Mouse (Mus musculus) limb, embryonic 12.5 days (tissue): ENCODE data around the gene Gm45140. TPM values are rescaled to one million over a fixed set of nuclear protein-coding genes. Genes with fewer than 3 reads are reported as not detected.

ENCODE experiments used
- ATAC-seq: fragments of 200-750 bp; cut with Nextera tagmentation; 2 replicates; pipeline ENCODE4 v1.8.0; 2017; ENCODE audit warnings: low read depth, moderate TSS enrichment; ENCODE audit not compliant: insufficient number of reproducible peaks, insufficient read depth, low FRiP score, low TSS enrichment
- H3K27ac ChIP-seq: fragments of 300-500 bp; sonication (generic); 2 replicates; pipeline ENCODE4 v1.5.1; 2016; ENCODE audit warnings: mild to moderate bottlenecking, moderate library complexity
- H3K27me3 ChIP-seq: fragments of 300-500 bp; sonication (generic); 2 replicates; pipeline ENCODE4 v1.6.1; 2016; ENCODE audit warnings: mild to moderate bottlenecking, moderate library complexity
- H3K36me3 ChIP-seq: fragments of 300-500 bp; sonication (generic); 2 replicates; pipeline ENCODE4 v1.6.1; 2016; ENCODE audit warnings: mild to moderate bottlenecking, moderate library complexity
- H3K4me1 ChIP-seq: fragments of 300-500 bp; sonication (generic); replicated peaks from 2 replicates; pipeline ENCODE4 v1.6.1; 2016
- H3K4me2 ChIP-seq: fragments of 300-500 bp; sonication (generic); 2 replicates; pipeline ENCODE4 v1.6.1; 2016; ENCODE audit warnings: mild to moderate bottlenecking, moderate library complexity
- H3K4me3 ChIP-seq: fragments of 300-500 bp; sonication (generic); replicated peaks from 2 replicates; pipeline ENCODE4 v1.5.1; 2016; ENCODE audit warnings: mild to moderate bottlenecking
- H3K9ac ChIP-seq: fragments of 300-500 bp; sonication (generic); replicated peaks from 2 replicates; pipeline ENCODE4 v1.6.1; 2016; ENCODE audit warnings: mild to moderate bottlenecking, moderate library complexity
- H3K9me3 ChIP-seq: fragments of 300-500 bp; sonication (generic); 2 replicates; pipeline ENCODE4 v1.6.1; 2016; ENCODE audit warnings: mild to moderate bottlenecking, moderate library complexity
- WGBS: fragments of 180-500 bp; shearing (Covaris S2); methylation state at CpG from one replicate; pipeline ENCODE4 v1.1.7; 2016; 5-methylcytosine and 5-hydroxymethylcytosine counted together
- polyA plus RNA-seq: library from polyadenylated mRNA; unstranded; fragments of >200 nt; fragmentation: Nextera tagmentation; extraction: Ambion mirVana; gene quantifications from 2 replicates; pipeline ENCODE4 v1.2.1, GENCODE M21; 2016

The Gm45140 gene
- polyA plus RNA-seq, 1 experiment from 2014 or later = 4.6 TPM

DNA sequence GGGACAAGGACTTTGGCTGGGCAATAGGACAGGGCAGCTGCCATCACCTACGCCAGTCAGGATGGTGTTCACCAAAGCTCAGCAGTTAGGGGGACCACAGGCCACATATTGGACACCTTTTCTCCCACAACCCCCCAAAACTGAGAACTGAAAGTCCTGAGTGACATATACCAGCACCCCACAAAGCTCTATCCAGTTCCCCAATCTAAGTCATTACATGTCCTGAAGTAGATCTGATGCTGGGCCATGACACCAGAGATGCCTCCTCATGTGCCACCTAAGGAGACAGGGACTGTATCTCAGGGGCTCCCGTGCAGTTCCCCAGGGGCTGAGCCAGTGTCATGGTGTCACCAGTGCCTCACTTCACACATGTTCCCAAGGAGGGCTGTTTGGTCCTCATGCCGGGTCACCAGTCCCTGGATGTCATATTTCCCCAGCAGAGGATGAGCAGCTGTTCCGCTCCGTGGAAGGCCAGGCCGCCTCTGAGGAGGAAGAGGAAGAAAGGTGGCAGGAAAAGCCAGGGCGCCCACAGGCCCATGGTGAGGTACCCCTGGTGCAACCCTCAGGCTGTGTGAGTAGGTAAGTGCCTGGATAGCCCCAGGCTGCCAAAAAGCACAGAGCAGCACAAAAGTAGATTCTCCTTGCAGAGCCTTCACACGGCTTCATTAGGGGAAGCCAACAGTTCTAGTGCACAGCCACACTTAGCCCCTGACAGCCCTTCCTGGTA lies 85.2 kb downstream of the Gm45140 start:
- Histone ChIP-seq H3K27ac (no peak overlapping the region), H3K27me3 (no peaks in the 10 kb centered on the region), H3K4me3 (no peak overlapping the region), H3K4me2 (no peak overlapping the region), H3K9me3 (no peaks in the 10 kb centered on the region), H3K9ac (no peak overlapping the region), H3K36me3 (no peaks in the 10 kb centered on the region), H3K4me1 (no peaks in the 10 kb centered on the region)
- no peak for ATAC-seq
- 90% methylated on average over 8 of the region's 8 CpGs for WGBS

DNA sequence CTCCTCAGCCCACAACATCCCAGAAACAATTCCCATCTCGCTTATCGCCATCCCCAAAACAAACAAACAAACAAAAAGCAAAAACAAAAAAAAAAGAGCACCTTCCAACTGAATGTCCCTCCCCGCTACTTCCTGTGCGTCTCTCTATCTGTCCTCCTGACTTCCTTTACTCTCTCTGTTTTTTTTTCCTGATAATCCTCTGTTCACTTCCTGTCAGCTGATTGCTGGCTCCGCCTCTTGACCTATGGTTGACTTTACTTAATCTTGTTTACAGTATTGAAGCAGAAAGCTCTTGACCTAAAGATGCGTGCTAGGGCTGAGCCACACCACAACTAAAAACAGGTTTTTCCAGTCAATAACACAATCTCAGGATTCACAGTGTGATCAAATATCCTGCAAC lies 87.1 kb downstream of the Gm45140 start:
- ATAC-seq = no peak
- H3K4me3 ChIP-seq = no peak overlapping the region
- 88% methylated on average over 6 of the region's 6 CpGs for WGBS

DNA sequence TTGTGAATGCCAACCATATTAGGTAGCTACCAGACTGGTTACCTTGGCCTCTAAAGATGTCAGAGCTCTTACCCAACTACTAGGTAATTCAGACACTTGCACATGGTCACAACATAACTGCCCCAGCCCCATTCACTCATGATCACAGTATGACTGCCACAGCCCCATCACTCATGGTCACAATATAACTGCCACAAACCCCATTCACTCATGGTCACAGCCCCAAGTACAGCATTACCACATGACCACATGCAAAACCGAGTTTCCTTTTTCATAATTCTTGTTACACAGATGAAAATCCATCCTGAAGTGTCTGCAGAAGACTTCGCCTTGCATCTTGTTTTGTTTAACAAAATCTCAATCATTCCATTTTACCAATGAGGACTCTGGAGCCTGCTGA lies 87.5 kb downstream of the Gm45140 start:
- H3K4me2 ChIP-seq = no peak overlapping the region
- ATAC-seq = no peak
- no peaks in the 10 kb centered on the region for H3K9me3 ChIP-seq
- H3K4me3 ChIP-seq = no peak overlapping the region
- H3K9ac ChIP-seq = no peak overlapping the region
- 86% methylated on average over 2 of the region's 2 CpGs for WGBS
- H3K4me1 ChIP-seq = no peaks in the 10 kb centered on the region
- H3K27ac ChIP-seq = no peak overlapping the region
- H3K27me3 ChIP-seq = no peaks in the 10 kb centered on the region
- H3K36me3 ChIP-seq = no peaks in the 10 kb centered on the region

More for the DNA sequence above, 87.1 kb downstream of the Gm45140 start:
- Histone ChIP-seq H3K4me1 (no peaks in the 10 kb centered on the region), H3K9ac (no peak overlapping the region), H3K36me3 (no peaks in the 10 kb centered on the region), H3K27ac (no peak overlapping the region), H3K27me3 (no peaks in the 10 kb centered on the region), H3K9me3 (no peaks in the 10 kb centered on the region), H3K4me2 (no peak overlapping the region)

DNA sequence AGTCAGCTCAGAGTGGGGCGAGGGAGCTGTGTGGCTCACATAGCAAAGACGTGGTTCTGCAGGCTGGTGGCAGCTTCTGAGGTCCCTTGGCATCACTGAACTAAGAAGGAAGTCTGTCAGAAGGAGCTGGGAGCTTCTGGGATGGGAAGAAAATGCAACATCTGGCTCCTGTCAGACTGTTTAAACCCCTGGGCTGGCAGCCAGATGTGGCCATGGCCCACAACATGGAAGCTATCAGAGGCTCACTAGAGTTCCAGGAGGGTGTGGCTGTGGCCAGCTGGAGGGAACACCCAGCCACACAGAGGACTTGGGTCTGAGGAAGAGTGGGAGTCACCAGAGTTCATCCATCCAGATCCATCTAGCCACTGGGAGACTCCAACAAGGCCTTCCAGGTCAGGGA lies 88.7 kb downstream of the Gm45140 start:
- H3K4me3 ChIP-seq = no peak overlapping the region
- 77% methylated on average over 2 of the region's 2 CpGs for WGBS
- no peaks in the 10 kb centered on the region for H3K4me1 ChIP-seq
- no peak overlapping the region for H3K9ac ChIP-seq
- H3K9me3 ChIP-seq = no peaks in the 10 kb centered on the region
- no peak for ATAC-seq
- no peaks in the 10 kb centered on the region for H3K27me3 ChIP-seq
- no peak overlapping the region for H3K4me2 ChIP-seq
- no peaks in the 10 kb centered on the region for H3K36me3 ChIP-seq
- no peak overlapping the region for H3K27ac ChIP-seq

DNA sequence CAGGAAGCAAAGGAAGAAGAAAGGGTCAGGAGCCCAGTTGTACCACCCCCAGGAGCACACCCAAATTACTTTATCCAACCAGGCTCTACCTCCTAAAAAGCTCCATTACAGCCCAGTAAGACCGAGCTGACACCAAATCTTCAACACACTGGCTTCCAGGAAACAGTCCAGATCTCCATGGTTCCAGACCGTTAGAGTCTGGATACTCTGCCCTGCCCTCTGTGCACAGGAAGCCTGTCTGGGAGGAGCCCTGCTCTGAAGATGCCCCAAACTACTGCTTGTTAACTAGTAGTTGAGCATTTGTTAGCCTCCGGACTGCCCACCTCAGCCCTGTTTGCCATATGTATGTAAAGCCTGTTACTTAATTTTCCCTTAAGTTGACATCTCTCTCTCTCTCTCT lies 89.5 kb downstream of the Gm45140 start:
- Histone ChIP-seq H3K36me3 (no peaks in the 10 kb centered on the region), H3K9ac (no peak overlapping the region), H3K27me3 (no peaks in the 10 kb centered on the region), H3K4me1 (no peaks in the 10 kb centered on the region), H3K4me3 (no peak overlapping the region), H3K27ac (no peak overlapping the region), H3K9me3 (no peaks in the 10 kb centered on the region), H3K4me2 (no peak overlapping the region)
- ATAC-seq = no peak
- WGBS = 68% methylated on average over 3 of the region's 3 CpGs

DNA sequence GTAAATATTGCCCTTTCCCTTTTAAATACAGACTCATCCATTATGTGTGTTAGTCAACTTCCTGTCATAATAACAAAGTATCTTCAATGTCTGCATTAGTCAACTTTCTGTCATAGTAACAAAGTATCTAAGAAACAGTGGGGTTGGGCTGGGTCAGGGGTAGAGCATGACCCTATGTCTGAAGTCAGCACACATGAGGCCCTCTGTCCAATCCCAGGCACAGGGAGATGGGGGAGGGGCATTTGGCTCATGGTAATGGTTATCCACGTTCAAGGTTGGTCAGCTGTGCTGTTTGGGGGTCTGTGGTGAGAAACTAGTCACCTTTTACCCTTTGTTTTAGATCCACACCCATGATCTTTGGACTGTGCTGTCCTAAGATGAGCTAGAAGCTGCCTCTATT lies 90.3 kb downstream of the Gm45140 start:
- no peaks in the 10 kb centered on the region for H3K36me3 ChIP-seq
- no peak overlapping the region for H3K27ac ChIP-seq
- H3K4me2 ChIP-seq = no peak overlapping the region
- WGBS = 39% methylated on average over 1 of the region's 1 CpGs
- H3K9ac ChIP-seq = no peak overlapping the region
- H3K27me3 ChIP-seq = no peaks in the 10 kb centered on the region
- no peak overlapping the region for H3K4me3 ChIP-seq
- no peaks in the 10 kb centered on the region for H3K9me3 ChIP-seq
- ATAC-seq = no peak
- H3K4me1 ChIP-seq = no peaks in the 10 kb centered on the region

DNA sequence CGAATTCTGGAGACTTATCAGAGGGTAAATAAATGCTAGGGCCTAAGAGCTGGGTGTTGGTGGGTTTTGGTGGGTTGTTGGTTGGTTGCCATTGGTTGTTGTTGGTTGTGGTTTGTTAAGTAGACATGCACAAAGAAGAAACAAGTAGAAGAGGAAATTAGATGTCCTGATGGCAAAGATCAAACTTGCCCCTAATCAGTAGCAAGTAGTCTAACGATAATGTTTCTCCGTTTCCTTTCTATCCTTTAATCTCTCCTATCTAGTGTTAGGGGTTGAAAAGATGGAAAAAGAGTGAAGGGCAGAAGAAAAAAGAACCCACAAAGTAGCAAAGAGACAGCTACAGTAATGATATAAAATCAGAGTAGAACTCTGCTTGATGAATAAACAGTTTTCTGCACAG lies 91.0 kb downstream of the Gm45140 start:
- no peaks in the 10 kb centered on the region for H3K36me3 ChIP-seq
- no peaks in the 10 kb centered on the region for H3K9me3 ChIP-seq
- 86% methylated on average over 3 of the region's 3 CpGs for WGBS
- H3K4me2 ChIP-seq = no peak overlapping the region
- H3K9ac ChIP-seq = no peak overlapping the region
- no peak overlapping the region for H3K27ac ChIP-seq
- no peak overlapping the region for H3K4me3 ChIP-seq
- no peaks in the 10 kb centered on the region for H3K4me1 ChIP-seq
- no peak for ATAC-seq
- no peaks in the 10 kb centered on the region for H3K27me3 ChIP-seq

DNA sequence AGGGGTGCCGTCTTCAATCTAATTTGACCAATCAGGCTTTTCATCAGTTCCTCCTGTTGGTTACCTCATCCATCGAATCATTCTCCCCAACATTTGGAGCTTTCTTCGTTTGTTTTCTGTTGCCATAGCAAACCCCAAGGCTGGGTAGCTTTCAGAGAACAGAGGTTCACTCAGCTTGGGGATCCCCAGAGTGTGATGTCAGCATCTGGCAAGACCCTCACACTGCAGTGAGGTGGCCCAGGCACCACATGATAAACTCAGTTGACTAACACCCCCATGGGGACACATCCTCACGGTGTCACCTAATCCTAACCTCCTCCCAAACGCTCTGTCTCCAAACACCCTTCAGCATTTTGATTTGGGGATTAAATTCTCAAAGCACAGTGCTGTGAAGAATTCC lies 92.3 kb downstream of the Gm45140 start:
- H3K27ac ChIP-seq = no peak overlapping the region
- no peaks in the 10 kb centered on the region for H3K9me3 ChIP-seq
- no peak overlapping the region for H3K4me2 ChIP-seq
- no peak overlapping the region for H3K4me3 ChIP-seq
- no peaks in the 10 kb centered on the region for H3K27me3 ChIP-seq
- no peaks in the 10 kb centered on the region for H3K4me1 ChIP-seq
- no peaks in the 10 kb centered on the region for H3K36me3 ChIP-seq
- WGBS = 78% methylated on average over 5 of the region's 5 CpGs
- no peak overlapping the region for H3K9ac ChIP-seq
- ATAC-seq = no peak

DNA sequence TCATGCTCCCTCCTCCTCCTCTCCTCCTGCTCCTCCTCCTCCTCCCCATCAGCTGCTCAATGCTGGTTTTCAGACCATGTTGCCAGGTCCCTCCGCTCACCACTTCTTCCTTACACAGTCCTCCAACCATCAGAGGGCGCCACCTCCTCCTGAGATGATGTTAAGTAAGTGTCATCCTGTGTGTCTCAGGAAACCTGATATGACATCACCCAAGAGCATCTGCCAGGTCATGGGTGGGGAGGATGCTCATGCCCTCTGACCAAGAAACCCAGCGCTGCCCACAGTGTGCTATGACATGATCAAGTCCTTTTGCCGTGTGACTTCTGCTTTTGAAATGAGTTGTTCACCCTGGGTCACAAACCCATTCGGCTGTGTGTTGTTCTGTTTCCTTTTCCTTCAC lies 92.8 kb downstream of the Gm45140 start:
- no peak overlapping the region for H3K9ac ChIP-seq
- no peaks in the 10 kb centered on the region for H3K9me3 ChIP-seq
- no peak overlapping the region for H3K4me2 ChIP-seq
- H3K4me3 ChIP-seq = no peak overlapping the region
- no peaks in the 10 kb centered on the region for H3K27me3 ChIP-seq
- H3K27ac ChIP-seq = no peak overlapping the region
- no peak for ATAC-seq
- 87% methylated on average over 5 of the region's 5 CpGs for WGBS
- H3K4me1 ChIP-seq = no peaks in the 10 kb centered on the region
- H3K36me3 ChIP-seq = no peaks in the 10 kb centered on the region

DNA sequence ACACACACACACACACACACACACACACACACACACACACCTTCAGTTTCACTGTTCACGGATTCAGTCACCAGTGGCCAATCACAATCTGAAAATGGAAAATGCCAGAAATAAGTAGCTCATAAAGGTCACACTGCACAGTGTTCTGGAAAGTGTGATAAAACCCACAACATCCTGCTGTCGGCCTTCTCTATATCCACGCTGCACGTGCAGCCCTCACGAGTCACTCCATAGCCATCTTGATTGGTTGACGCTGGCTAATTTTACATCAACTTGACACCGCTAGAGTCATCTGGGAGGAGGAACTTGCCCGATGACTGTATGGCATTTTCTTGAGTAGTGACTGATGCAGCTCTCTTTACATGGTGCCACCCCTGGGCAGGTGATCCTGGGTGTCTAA lies 93.6 kb downstream of the Gm45140 start:
- Histone ChIP-seq H3K4me1 (no peaks in the 10 kb centered on the region), H3K9ac (no peak overlapping the region), H3K4me2 (no peak overlapping the region), H3K4me3 (no peak overlapping the region), H3K36me3 (no peaks in the 10 kb centered on the region), H3K9me3 (no peaks in the 10 kb centered on the region), H3K27ac (no peak overlapping the region), H3K27me3 (no peaks in the 10 kb centered on the region)
- 90% methylated on average over 8 of the region's 8 CpGs for WGBS
- no peak for ATAC-seq

DNA sequence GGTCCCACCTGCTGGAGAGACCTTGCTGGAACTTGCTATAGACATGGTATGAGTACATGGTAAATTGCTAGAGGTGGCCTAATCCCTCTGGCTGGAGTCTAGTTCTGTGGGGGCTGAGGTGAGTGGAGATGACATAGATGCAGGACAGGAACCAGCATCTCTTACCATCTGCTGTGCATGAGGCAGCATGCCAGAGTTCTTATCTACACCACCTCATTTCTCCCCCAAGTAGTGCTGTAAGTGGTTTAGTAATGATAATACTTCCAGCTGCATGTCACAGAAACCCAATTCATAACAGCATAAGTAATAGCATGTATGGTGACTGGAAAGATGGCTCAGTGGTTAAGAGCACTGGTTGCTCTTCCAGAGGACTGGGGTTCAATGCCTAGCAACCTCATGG lies 95.1 kb downstream of the Gm45140 start:
- no peak for ATAC-seq

DNA sequence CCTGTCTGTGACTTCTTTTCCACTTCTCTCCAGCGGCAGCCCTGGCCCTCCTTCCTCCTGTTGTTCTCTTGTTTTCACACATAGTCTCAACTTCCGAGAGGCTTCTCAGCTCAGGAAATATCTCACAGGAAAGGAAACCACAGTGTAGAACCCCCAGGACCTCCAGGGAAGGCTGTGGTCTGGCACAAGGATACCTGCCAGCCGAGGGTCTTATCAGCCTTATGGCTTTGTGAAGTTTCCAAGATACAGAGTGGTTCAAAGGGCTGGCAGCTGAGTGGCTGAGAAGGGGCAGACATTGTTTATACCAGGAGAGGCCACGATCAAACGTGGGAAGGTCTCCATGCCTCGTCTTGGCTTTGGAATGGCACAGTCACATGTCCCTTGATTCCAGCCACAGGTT lies 95.7 kb downstream of the Gm45140 start:
- H3K27ac ChIP-seq = no peak overlapping the region
- H3K9ac ChIP-seq = no peak overlapping the region
- no peaks in the 10 kb centered on the region for H3K4me1 ChIP-seq
- H3K4me3 ChIP-seq = no peak overlapping the region
- H3K36me3 ChIP-seq = no peaks in the 10 kb centered on the region
- no peak overlapping the region for H3K4me2 ChIP-seq
- ATAC-seq = no peak
- H3K9me3 ChIP-seq = no peaks in the 10 kb centered on the region
- peaks cover 11% of the 10 kb centered on the region for H3K27me3 ChIP-seq
- WGBS = 38% methylated on average over 6 of the region's 6 CpGs

More for the DNA sequence above, 95.1 kb downstream of the Gm45140 start:
- Histone ChIP-seq H3K9ac (no peak overlapping the region), H3K9me3 (no peaks in the 10 kb centered on the region), H3K36me3 (no peaks in the 10 kb centered on the region), H3K4me3 (no peak overlapping the region), H3K4me1 (no peaks in the 10 kb centered on the region), H3K27ac (no peak overlapping the region), H3K27me3 (peaks cover 5% of the 10 kb centered on the region; the same call in 1 of the 2 replicates), H3K4me2 (no peak overlapping the region)
